Mouse (Mus musculus) central nervous system, embryonic 14 days (tissue): Measurements from ENCODE around the gene 2610021A01Rik. TPM values are rescaled to one million over a fixed set of nuclear protein-coding genes. Genes with fewer than 3 reads are reported as not detected.

ENCODE experiments used
- polyA plus RNA-seq: library from polyadenylated mRNA; depleted of rRNA; stranded (reverse); fragments of >200 nt; gene quantifications from 2 replicates; pipeline ENCODE4 v1.2.3, GENCODE M21; 2012; rRNA removed

2610021A01Rik gene
- 15.0 and 17.8 TPM in 2 replicates for polyA plus RNA-seq

GRCm38 (mm10) chr7:41599034-41599813, at the start of gene 2610021A01Rik:
TSS of gene 2610021A01Rik (plus strand) at chr7:41599230.

DNA sequence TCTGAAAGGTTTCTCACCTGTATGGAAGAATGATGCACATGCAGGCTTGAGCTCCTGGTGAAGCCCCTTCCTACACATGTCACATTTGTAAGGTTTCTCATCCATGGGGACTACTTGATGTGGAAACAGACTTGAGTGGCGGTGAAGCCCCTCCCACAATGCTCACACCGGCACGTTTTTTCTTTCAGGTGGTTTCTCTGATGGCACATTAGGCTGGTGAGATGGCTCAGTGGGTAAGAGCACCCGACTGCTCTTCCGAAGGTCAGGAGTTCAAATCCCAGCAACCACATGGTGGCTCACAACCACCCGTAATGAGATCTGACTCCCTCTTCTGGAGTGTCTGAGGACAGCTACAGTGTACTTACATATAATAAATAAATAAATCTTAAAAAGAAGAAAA, 25.5 kb upstream of the 2610021A01Rik start, which contains the start of gene Gm6871:
Gene Gm6871 (minus strand): TSS at position 101 of the 400 bp plus-strand sequence.

GRCm38 (mm10) chr7:41632409-41633220, 33.6 kb downstream of the 2610021A01Rik start, which contains the start of gene Zfp788:
TSS of gene Zfp788 (plus strand) at chr7:41633203.

Other genes with a start within 250 kb of the 2610021A01Rik start
- gene AI987944, start 205.9 kb upstream of the 2610021A01Rik start, polyA plus RNA-seq, result 4.9 TPM in 2 replicates
- gene Vmn2r57, start 150.5 kb upstream of the 2610021A01Rik start, polyA plus RNA-seq, result 0.16 and 0.20 TPM in 2 replicates
- 0.14 and 0.15 TPM in 2 replicates for gene Gm20449, start 99.8 kb upstream of the 2610021A01Rik start, polyA plus RNA-seq
- 5.5 and 6.2 TPM in 2 replicates for gene AW146154, start 99.3 kb upstream of the 2610021A01Rik start, polyA plus RNA-seq
- not detected in 2 replicates for gene Gm6871, start 25.6 kb upstream of the 2610021A01Rik start, polyA plus RNA-seq
- gene Zfp788, start 34.0 kb downstream of the 2610021A01Rik start, polyA plus RNA-seq, result 19.9 and 21.4 TPM in 2 replicates